Mouse (Mus musculus) heart, embryonic 14.5 days (tissue): ENCODE data around the gene Chchd1. TPM values are rescaled to one million over a fixed set of nuclear protein-coding genes. Genes with fewer than 3 reads are reported as not detected.
A peak's percentile ranks its signal among the peaks of the same experiment; 100 is the strongest.

Experiments used
- ATAC-seq: fragments of 200-750 bp; cut with Nextera tagmentation; 2 replicates; pipeline ENCODE4 v1.8.0; 2017; ENCODE audit warnings: low read depth, moderate TSS enrichment; ENCODE audit not compliant: insufficient number of reproducible peaks, insufficient read depth, low FRiP score
- H3K27ac ChIP-seq, 2 experiments: fragments of 200-500 bp in 1 of 2; fragments of 300-500 bp in 1 of 2; sonication (generic) in 1 of 2; replicated peaks in 1 of 2; 2 replicates each; pipeline ENCODE4 v1.5.1; 2012 to 2014; ENCODE audit warnings: low read depth in 2 of 2, low read length in 2 of 2, control low read depth in 1 of 2, mild to moderate bottlenecking in 1 of 2, mixed read lengths in 1 of 2; ENCODE audit not compliant: control insufficient read depth in 1 of 2, insufficient read depth in 1 of 2
- H3K27me3 ChIP-seq: fragments of 300-500 bp; sonication (generic); 2 replicates; pipeline ENCODE4 v1.6.1; 2014; ENCODE audit warnings: mild to moderate bottlenecking, low read length, control low read depth; ENCODE audit not compliant: control insufficient read depth, insufficient read depth
- H3K36me3 ChIP-seq: fragments of 300-500 bp; sonication (generic); 2 replicates; pipeline ENCODE4 v1.6.1; 2014; ENCODE audit warnings: mild to moderate bottlenecking, control low read depth, low read length, mixed read lengths; ENCODE audit not compliant: control insufficient read depth, insufficient read depth
- H3K4me1 ChIP-seq, 2 experiments: fragments of 200-500 bp in 1 of 2; fragments of 300-500 bp in 1 of 2; sonication (generic) in 1 of 2; 2 replicates each; pipeline ENCODE4 v1.6.1; 2012 to 2014; ENCODE audit warnings: low read length in 2 of 2, control low read depth in 1 of 2, mixed read lengths in 1 of 2; ENCODE audit not compliant: control insufficient read depth in 2 of 2, insufficient read depth in 2 of 2
- H3K4me2 ChIP-seq: fragments of 300-500 bp; sonication (generic); 2 replicates; pipeline ENCODE4 v1.6.1; 2014; ENCODE audit warnings: mild to moderate bottlenecking, low read length
- H3K4me3 ChIP-seq, 2 experiments: fragments of 200-500 bp in 1 of 2; fragments of 300-500 bp in 1 of 2; sonication (generic) in 1 of 2; 2 replicates each; pipeline ENCODE4 v1.5.1; 2012 to 2014; ENCODE audit warnings: low read length in 2 of 2, mild to moderate bottlenecking in 2 of 2, control low read depth in 1 of 2, low read depth in 1 of 2, moderate library complexity in 1 of 2; ENCODE audit not compliant: control insufficient read depth in 1 of 2, insufficient read depth in 1 of 2
- H3K9ac ChIP-seq: fragments of 300-500 bp; sonication (generic); 2 replicates; pipeline ENCODE4 v1.6.1; 2014; ENCODE audit warnings: mild to moderate bottlenecking, low read length
- H3K9me3 ChIP-seq: fragments of 300-500 bp; sonication (generic); 2 replicates; pipeline ENCODE4 v1.6.1; 2016; ENCODE audit warnings: low read length, control low read depth; ENCODE audit not compliant: control insufficient read depth
- WGBS: fragments of 180-500 bp; shearing (Covaris S2); extraction: QIAGEN DNeasy Blood & Tissue Kit; methylation state at CpG from one replicate; pipeline ENCODE4 v1.1.7; 2014; 5-methylcytosine and 5-hydroxymethylcytosine counted together
- polyA plus RNA-seq: library from polyadenylated mRNA; unstranded; fragments of >200 nt; fragmentation: Nextera tagmentation; extraction: Ambion mirVana; gene quantifications from 2 replicates; pipeline ENCODE4 v1.2.1, GENCODE M21; 2014

The Chchd1 gene
- polyA plus RNA-seq, 1 experiment from 2014 or later = 225 TPM

DNA sequence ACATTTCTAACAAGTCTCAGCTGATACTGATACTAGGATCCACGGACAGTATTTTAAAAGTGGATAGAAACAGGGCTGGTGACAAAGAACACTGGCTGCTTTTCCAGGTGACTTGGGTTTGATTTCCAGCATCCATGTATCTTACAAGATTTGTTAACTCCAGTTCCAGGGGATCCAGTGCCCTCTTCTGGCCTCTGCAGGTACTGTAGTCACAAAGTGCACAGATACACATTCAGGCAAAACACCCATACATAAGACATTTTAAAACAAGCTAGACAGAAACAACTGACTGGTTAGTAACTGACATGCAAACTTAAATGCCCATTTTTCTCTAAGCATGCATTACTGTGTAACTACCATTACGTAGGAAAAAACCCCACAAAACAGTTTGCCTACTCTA is 29.8 kb upstream of the Chchd1 start:
- no peak overlapping the region for H3K4me3 ChIP-seq
- 98% methylated on average over 2 of the region's 2 CpGs for WGBS

DNA sequence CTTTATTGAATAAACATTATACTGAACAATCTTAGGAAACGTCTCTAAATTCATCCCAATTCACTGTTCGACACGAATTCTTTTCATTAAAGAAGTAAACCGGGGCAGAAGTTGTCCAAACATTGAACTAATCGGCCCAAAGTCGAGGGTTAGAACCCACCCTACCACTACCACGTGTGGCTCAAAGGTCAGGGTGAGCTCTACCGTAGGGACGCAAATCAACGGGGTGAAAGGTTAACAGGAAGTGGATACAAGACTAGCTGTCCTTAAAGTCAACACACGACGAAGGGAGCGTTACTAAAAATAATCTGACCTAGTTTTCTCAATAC is 29.1 kb upstream of the Chchd1 start:
- peaks cover 3 to 16% of the 10 kb centered on the region in 2 experiments; a peak in 3 of 4 replicates for H3K4me1 ChIP-seq
- peak overlapping the region; percentile 90 for H3K4me2 ChIP-seq
- H3K27me3 ChIP-seq = no peaks in the 10 kb centered on the region
- WGBS = 12% methylated on average over 13 of the region's 13 CpGs
- H3K36me3 ChIP-seq = peaks cover 31% of the 10 kb centered on the region
- no peak; the same call in 1 of the 2 replicates for ATAC-seq
- peak overlapping the region; percentile 45 to 64 for H3K4me3 ChIP-seq
- H3K9me3 ChIP-seq = 0 out of 2 replicates have a peak, but pooled peaks cover 4% of the 10 kb centered on the region
- H3K27ac ChIP-seq = peak overlapping the region; percentile 83 to 96
- peak overlapping the region; percentile 87 for H3K9ac ChIP-seq

More for the DNA sequence above, 29.8 kb upstream of the Chchd1 start:
- Histone ChIP-seq H3K4me2 (0 out of 2 replicates have a peak overlapping the region, but pooled peaks have one; percentile 90), H3K9me3 (0 out of 2 replicates have a peak, but pooled peaks cover 4% of the 10 kb centered on the region), H3K9ac (no peak overlapping the region), H3K27me3 (no peaks in the 10 kb centered on the region), H3K4me1 (peaks cover 5 to 20% of the 10 kb centered on the region in 2 experiments; a peak in 3 of 4 replicates), H3K27ac (no peak overlapping the region), H3K36me3 (peaks cover 24% of the 10 kb centered on the region)
- ATAC-seq = no peak

DNA sequence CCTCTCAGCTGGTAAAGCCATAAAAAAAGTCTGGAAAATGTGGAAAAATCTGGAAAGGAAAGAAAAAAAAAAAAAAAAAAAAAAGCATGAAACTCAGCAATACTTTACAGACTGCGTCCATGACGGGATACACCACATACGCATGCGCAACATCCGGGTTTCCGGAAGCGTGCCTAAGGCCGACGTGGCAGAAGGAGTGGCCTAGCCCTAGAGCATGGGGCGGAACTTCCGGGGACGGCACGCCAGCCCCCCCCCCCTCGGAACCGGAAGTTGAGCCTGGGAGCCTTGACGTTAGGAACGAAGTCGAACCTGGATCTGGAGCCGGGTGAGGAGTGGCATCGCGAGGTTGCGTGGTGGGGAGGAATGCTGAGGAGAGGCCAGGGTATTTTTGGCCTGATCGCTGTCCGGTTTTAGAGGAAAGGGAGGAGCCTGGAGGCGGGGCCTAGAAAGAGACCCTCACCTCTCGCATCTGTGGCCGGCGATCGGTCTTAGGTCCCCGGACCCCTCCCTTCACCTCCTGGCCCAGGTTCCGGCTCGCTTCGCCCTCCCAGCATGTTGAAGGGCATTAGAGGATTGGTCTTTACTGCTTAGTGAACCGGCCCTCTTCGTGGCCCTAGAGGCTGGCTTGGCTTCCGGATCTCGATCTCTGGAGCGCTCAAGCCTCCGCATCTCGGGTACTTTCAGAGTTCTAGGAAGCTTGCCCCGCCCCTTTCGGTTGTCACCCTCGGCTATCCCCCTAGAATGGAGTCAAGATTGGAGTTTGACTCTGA is 28.6 kb upstream of the Chchd1 start, which contains the start of gene Sec24c:
TSS of gene Sec24c (plus strand) at position 245 of the 770 bp plus-strand sequence.
- Histone ChIP-seq H3K36me3 (peaks cover 36% of the 10 kb centered on the region), H3K4me2 (peak within 1 kb of the TSS; percentile 90), H3K4me1 (peaks cover 3 to 11% of the 10 kb centered on the region in 2 experiments; a peak in 3 of 4 replicates), H3K27me3 (no peaks in the 10 kb centered on the region), H3K27ac (peak within 1 kb of the TSS; percentile 95 to 96), H3K9ac (peak within 1 kb of the TSS; percentile 87), H3K9me3 (0 out of 2 replicates have a peak, but pooled peaks cover 4% of the 10 kb centered on the region), H3K4me3 (peak within 1 kb of the TSS; percentile 64 to 82)
- ATAC-seq = peak; percentile 95
- WGBS = 0% methylated on average over 43 of the region's 43 CpGs

GRCm38 (mm10) chr14:20677906-20678305 is 24.9 kb upstream of the Chchd1 start:
- ATAC-seq = no peak
- Histone ChIP-seq H3K27ac (no peak overlapping the region), H3K36me3 (peaks cover 73% of the 10 kb centered on the region), H3K9ac (no peak overlapping the region), H3K4me1 (peaks cover 8 to 21% of the 10 kb centered on the region in 2 experiments), H3K4me2 (no peak overlapping the region), H3K4me3 (no peak overlapping the region), H3K9me3 (0 out of 2 replicates have a peak, but pooled peaks cover 3% of the 10 kb centered on the region), H3K27me3 (no peaks in the 10 kb centered on the region)
- 87% methylated on average over 4 of the region's 4 CpGs for WGBS

DNA sequence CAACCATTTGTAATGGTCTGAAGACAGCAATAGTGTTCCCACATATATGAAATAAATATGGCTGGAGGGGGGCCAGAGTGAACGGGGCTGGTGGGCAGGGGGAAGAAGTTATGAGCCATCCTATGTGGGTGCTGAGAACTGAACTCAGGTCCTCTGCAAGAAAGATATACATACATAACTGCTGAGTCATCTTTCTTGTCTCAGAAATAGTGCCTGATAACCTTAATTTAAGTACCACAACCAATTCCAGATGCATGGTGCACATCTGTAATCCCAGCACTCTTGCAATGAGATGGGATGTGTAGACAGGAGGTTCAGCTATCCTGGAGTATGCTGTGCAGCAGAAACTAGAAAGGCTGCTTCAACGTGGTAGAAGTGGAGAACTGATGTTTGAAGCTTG is 21.1 kb upstream of the Chchd1 start:
- H3K9ac ChIP-seq = no peak overlapping the region
- 89% methylated on average over 2 of the region's 2 CpGs for WGBS
- H3K4me2 ChIP-seq = no peak overlapping the region
- H3K27me3 ChIP-seq = no peaks in the 10 kb centered on the region
- no peak for ATAC-seq
- H3K36me3 ChIP-seq = peaks cover 100% of the 10 kb centered on the region
- no peak overlapping the region for H3K4me3 ChIP-seq
- H3K9me3 ChIP-seq = no peaks in the 10 kb centered on the region
- peaks cover 5 to 9% of the 10 kb centered on the region in 2 experiments; a peak in 3 of 4 replicates for H3K4me1 ChIP-seq
- no peak overlapping the region for H3K27ac ChIP-seq

DNA sequence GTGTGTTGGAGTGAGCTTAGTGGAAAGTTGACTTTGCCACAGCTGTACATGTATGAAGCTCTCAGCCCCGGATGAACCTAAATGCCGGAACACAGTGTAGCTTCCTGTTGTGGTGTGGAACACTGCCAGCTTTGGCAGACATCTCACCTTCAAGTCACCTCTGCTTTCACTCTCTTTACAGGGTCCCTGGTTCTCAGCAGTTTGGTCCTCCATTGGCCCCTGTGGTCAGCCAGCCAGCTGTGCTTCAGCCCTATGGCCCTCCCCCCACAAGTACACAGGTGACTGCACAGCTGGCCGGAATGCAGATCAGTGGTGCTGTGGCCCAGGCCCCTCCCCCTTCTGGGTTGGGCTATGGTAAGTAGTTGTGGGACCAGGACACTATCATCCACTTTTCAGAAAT is 20.3 kb upstream of the Chchd1 start:
- peaks cover 5 to 9% of the 10 kb centered on the region in 2 experiments; a peak in 3 of 4 replicates for H3K4me1 ChIP-seq
- WGBS = 24% methylated on average over 3 of the region's 3 CpGs
- peaks cover 100% of the 10 kb centered on the region for H3K36me3 ChIP-seq
- H3K9me3 ChIP-seq = no peaks in the 10 kb centered on the region
- no peak overlapping the region for H3K9ac ChIP-seq
- H3K4me2 ChIP-seq = no peak overlapping the region
- H3K4me3 ChIP-seq = no peak overlapping the region
- peak; percentile 37; the same call in 1 of the 2 replicates for ATAC-seq
- H3K27me3 ChIP-seq = no peaks in the 10 kb centered on the region
- H3K27ac ChIP-seq = peak overlapping the region in 1 of 2 experiments; percentile 53; a peak in 1 of 4 replicates

DNA sequence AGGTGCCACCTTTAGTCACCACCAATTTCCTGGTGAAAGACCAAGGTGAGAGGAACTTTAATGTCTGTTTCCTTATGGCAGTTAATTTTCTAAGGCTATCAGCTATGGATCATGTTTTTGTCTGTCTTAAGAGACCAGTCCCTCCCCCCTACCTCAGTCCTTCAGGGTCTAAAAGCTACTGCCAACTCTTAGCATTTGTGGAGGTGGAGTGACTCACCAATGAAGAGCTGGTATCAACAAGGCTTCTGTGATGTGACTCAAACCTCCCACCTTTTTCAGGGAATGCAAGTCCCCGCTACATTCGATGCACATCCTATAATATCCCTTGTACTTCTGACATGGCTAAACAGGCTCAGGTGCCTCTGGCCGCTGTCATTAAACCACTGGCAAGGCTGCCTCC is 16.2 kb upstream of the Chchd1 start:
- Histone ChIP-seq H3K9ac (no peak overlapping the region), H3K4me1 (peaks cover 5 to 9% of the 10 kb centered on the region in 2 experiments; a peak in 3 of 4 replicates), H3K9me3 (no peaks in the 10 kb centered on the region), H3K27me3 (no peaks in the 10 kb centered on the region), H3K4me3 (no peak overlapping the region), H3K27ac (no peak overlapping the region), H3K4me2 (no peak overlapping the region), H3K36me3 (peaks cover 100% of the 10 kb centered on the region)
- 98% methylated on average over 3 of the region's 3 CpGs for WGBS
- ATAC-seq = no peak
